Mouse (Mus musculus) kidney, embryonic 16.5 days (tissue): ENCODE measurements around the gene Dok7. TPM values are rescaled to one million over a fixed set of nuclear protein-coding genes. Genes with fewer than 3 reads are reported as not detected.

Experiments
- ATAC-seq: fragments of 200-750 bp; cut with Nextera tagmentation; 2 replicates; pipeline ENCODE4 v1.8.0; 2017; ENCODE audit warnings: moderate TSS enrichment; ENCODE audit not compliant: low FRiP score, low TSS enrichment
- H3K27ac ChIP-seq: fragments of 300-500 bp; sonication (generic); 2 replicates; pipeline ENCODE4 v1.5.1; 2014; ENCODE audit warnings: low read length
- H3K27me3 ChIP-seq: fragments of 300-500 bp; sonication (generic); 2 replicates; pipeline ENCODE4 v1.6.1; 2014; ENCODE audit warnings: low read length, control low read depth, mixed read lengths; ENCODE audit not compliant: insufficient read depth
- H3K36me3 ChIP-seq: fragments of 300-500 bp; sonication (generic); 2 replicates; pipeline ENCODE4 v1.6.1; 2014; ENCODE audit warnings: low read length, control low read depth, mixed read lengths; ENCODE audit not compliant: insufficient read depth
- H3K4me1 ChIP-seq: fragments of 300-500 bp; sonication (generic); 2 replicates; pipeline ENCODE4 v1.6.1; 2014; ENCODE audit warnings: low read length, control low read depth, mixed read lengths; ENCODE audit not compliant: insufficient read depth
- H3K4me2 ChIP-seq: fragments of 300-500 bp; sonication (generic); replicated peaks from 2 replicates; pipeline ENCODE4 v1.6.1; 2014; ENCODE audit warnings: low read depth, low read length
- H3K4me3 ChIP-seq: fragments of 300-500 bp; sonication (generic); 2 replicates; pipeline ENCODE4 v1.5.1; 2014; ENCODE audit warnings: mild to moderate bottlenecking, low read length
- H3K9ac ChIP-seq: fragments of 300-500 bp; sonication (generic); replicated peaks from 2 replicates; pipeline ENCODE4 v1.6.1; 2014; ENCODE audit warnings: low read length
- H3K9me3 ChIP-seq: fragments of 300-500 bp; sonication (generic); 2 replicates; pipeline ENCODE4 v1.6.1; 2016; ENCODE audit warnings: low read length, control low read depth
- WGBS: fragments of 180-500 bp; shearing (Covaris S2); extraction: QIAGEN DNeasy Blood & Tissue Kit; methylation state at CpG from one replicate; pipeline ENCODE4 v1.1.7; 2014; 5-methylcytosine and 5-hydroxymethylcytosine counted together
- polyA plus RNA-seq: library from polyadenylated mRNA; unstranded; fragments of >200 nt; fragmentation: Nextera tagmentation; extraction: Ambion mirVana; gene quantifications from 2 replicates; pipeline ENCODE4 v1.2.1, GENCODE M21; 2015

Dok7 gene
- polyA plus RNA-seq, 1 experiment from 2014 or later = 1.3 TPM

DNA sequence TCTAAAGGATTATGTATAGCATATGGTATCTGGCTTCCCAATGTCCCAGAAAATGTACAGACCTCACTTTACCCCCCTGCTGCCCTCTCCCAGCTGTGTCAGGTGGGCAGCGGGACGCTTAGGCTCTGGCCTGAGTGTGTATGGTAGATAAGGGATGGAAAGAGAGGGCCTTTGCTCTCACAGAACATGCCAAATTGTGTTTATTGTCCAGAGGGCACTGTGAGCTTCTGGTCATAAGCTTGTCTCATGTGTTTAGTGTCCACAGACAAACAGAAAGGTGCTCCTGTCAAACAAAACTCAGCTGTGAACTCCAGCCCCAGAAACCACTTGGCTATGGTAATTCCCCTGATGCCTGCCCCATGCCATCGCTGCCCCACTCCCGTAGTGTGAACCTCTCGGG, 26.8 kb upstream of the Dok7 start:
- ATAC-seq = no peak
- no peak overlapping the region for H3K27ac ChIP-seq
- WGBS = 93% methylated on average over 5 of the region's 5 CpGs
- H3K9me3 ChIP-seq = no peaks in the 10 kb centered on the region
- no peaks in the 10 kb centered on the region for H3K4me1 ChIP-seq
- H3K36me3 ChIP-seq = peaks cover 47% of the 10 kb centered on the region
- no peak overlapping the region for H3K4me3 ChIP-seq
- H3K9ac ChIP-seq = no peak overlapping the region
- H3K4me2 ChIP-seq = no peak overlapping the region
- H3K27me3 ChIP-seq = no peaks in the 10 kb centered on the region

DNA sequence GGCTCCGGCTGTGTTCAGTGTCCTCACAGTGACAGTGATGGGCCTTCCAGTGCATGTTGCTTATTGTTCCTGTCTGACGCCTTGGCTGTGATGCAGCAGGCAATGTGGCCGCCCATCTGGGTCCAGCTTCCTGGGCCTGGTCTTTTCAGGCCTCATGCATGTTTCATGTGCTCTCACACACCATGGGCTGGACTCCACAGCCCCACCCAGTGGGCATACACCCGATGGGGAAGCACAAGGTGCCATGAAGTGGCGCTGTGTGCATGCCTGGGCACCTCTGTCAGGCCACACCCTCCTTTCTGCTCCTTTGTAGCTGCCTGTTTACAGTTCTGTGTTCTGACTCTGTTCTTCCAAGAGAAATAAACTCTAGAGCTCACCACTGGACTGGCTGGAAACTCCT, 23.5 kb upstream of the Dok7 start:
- no peak overlapping the region for H3K27ac ChIP-seq
- no peak overlapping the region for H3K9ac ChIP-seq
- WGBS = 73% methylated on average over 5 of the region's 5 CpGs
- peaks cover 28% of the 10 kb centered on the region for H3K36me3 ChIP-seq
- ATAC-seq = no peak
- H3K4me1 ChIP-seq = no peaks in the 10 kb centered on the region
- H3K4me3 ChIP-seq = no peak overlapping the region
- no peaks in the 10 kb centered on the region for H3K9me3 ChIP-seq
- no peak overlapping the region for H3K4me2 ChIP-seq
- H3K27me3 ChIP-seq = no peaks in the 10 kb centered on the region

DNA sequence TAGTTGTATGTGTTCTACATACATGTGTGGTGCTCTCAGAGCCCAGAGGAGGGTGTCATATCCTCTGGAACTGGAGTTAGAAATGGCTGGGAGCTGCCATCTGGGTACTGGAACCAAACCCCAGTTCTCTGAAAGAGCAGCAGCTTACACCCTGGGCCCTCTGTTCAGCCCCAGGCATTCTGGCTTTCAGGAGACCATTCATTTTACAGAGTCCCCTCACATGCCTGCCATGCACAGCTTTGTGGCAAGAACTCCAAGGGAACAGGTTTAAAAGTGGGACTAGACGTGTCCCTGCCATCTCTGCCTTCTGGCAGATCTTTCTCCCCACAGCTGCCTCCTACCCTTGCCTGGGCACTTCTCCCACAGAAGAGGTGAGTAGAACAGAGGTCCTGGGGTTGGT, 22.9 kb upstream of the Dok7 start:
- Histone ChIP-seq H3K9me3 (no peaks in the 10 kb centered on the region), H3K27me3 (no peaks in the 10 kb centered on the region), H3K4me2 (no peak overlapping the region), H3K4me1 (no peaks in the 10 kb centered on the region), H3K4me3 (no peak overlapping the region), H3K27ac (no peak overlapping the region), H3K36me3 (peaks cover 23% of the 10 kb centered on the region), H3K9ac (no peak overlapping the region)
- WGBS = 88% methylated on average over 1 of the region's 1 CpGs
- ATAC-seq = no peak

DNA sequence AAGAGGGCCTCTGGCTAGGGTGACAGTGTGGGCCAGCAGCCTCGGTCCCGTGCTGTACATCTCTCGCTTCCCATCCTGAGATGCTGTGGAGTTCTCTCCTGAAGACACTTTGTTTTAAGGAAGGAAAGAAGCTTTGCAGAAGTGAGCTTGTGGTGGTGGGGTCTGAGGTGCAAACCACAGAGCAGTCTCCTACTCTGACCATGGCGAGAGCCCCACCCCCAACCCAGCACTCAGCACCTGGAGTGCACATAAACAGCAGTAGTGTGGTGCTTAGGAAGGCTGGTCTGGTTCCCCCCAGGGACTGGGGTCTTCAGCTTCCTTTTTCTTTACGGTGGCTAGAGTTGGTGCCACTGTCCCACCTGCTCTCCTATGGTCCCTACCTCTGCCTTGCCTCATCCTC, 21.4 kb upstream of the Dok7 start:
- Histone ChIP-seq H3K27ac (no peak overlapping the region), H3K27me3 (no peaks in the 10 kb centered on the region), H3K36me3 (peaks cover 9% of the 10 kb centered on the region), H3K4me3 (no peak overlapping the region), H3K4me2 (no peak overlapping the region), H3K9me3 (no peaks in the 10 kb centered on the region), H3K9ac (no peak overlapping the region), H3K4me1 (no peaks in the 10 kb centered on the region)
- ATAC-seq = no peak
- 89% methylated on average over 5 of the region's 5 CpGs for WGBS

DNA sequence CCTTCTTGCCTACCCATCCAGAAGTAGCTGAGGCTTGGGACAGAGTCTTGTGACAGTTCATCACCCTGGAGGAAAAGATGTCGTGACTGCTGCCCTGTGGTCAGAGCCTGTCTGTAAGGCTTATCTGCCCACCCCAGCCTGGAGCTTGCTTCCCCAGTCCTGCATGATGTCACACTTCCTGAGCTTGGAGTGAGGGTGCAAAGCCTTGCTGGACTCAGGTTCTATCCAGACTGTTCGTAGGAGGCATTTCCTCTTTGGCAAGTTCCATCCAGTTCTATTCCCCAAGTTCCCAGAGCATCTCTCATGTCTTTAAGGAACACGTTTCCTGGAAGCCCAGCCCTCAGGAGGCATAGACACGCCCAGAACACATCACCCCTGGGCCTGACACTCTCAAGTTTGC, 20.8 kb upstream of the Dok7 start:
- no peak for ATAC-seq

DNA sequence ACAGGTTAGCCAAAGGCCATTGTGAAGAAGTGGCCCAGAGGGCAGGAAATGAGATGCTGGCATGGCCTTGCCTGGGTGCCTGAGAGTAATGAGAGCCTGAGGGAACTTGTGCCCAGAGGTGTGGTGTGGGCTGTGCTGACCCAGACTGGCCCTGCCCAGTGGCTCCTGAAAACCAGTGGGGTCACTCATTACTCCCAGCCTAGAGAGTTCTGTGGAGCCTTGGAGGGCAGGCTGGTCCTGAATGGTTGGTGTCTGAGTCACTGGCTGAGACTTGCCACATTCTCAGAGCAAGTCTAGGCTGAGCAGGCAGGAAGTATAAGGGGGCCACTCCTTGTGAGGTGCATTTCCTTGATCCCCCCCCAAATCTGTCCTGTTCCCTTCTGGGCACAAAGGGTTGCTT, 19.1 kb upstream of the Dok7 start:
- Histone ChIP-seq H3K4me3 (no peak overlapping the region), H3K27me3 (no peaks in the 10 kb centered on the region), H3K9me3 (no peaks in the 10 kb centered on the region), H3K36me3 (0 out of 2 replicates have a peak, but pooled peaks cover 2% of the 10 kb centered on the region), H3K4me2 (no peak overlapping the region), H3K27ac (no peak overlapping the region), H3K4me1 (0 out of 2 replicates have a peak, but pooled peaks cover 11% of the 10 kb centered on the region), H3K9ac (no peak overlapping the region)
- no peak for ATAC-seq

More for the DNA sequence above, 20.8 kb upstream of the Dok7 start:
- Histone ChIP-seq H3K4me1 (0 out of 2 replicates have a peak, but pooled peaks cover 2% of the 10 kb centered on the region), H3K4me2 (no peak overlapping the region), H3K36me3 (peaks cover 8% of the 10 kb centered on the region; the same call in 1 of the 2 replicates), H3K9ac (no peak overlapping the region), H3K27ac (no peak overlapping the region), H3K27me3 (no peaks in the 10 kb centered on the region), H3K9me3 (no peaks in the 10 kb centered on the region), H3K4me3 (no peak overlapping the region)
- 63% methylated on average over 4 of the region's 4 CpGs for WGBS

DNA sequence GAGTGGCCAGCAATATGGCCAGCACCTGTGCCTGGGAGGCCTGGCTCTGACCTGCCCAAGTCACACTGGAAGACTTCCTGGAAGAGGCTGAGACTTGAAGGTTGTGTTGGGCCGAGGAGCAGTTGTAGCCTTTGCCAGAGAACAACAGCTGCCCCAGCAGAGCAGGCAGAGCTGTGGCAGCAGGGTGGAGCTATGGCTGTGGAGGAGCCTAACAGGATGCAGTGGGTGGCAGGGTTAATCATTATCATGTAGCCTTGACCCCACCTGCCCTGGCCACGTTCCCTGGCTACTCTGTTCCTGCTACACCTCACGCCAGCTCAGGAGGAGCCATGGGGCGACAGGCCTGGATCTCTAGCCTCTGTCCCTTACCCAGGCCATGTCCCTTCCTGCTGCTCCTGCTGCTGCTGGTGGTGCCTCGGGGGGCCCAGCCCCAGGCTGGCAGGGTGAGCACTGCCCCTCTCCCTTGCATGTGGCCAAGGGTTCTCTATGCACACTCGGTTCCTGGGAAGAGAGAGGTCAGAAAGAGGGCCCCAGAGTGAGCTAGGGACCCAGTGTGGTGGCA, 15.2 kb upstream of the Dok7 start, which contains the start of gene Hgfac:
Gene Hgfac (plus strand): TSS at position 242 of the 562 bp plus-strand sequence.
- Histone ChIP-seq H3K4me2 (no peak within 1 kb of the TSS), H3K27ac (peak within 1 kb of the TSS; percentile 37; the same call in 1 of the 2 replicates), H3K36me3 (no peaks in the 10 kb centered on the region), H3K9me3 (no peaks in the 10 kb centered on the region), H3K4me3 (no peak within 1 kb of the TSS), H3K9ac (no peak within 1 kb of the TSS), H3K4me1 (0 out of 2 replicates have a peak, but pooled peaks cover 14% of the 10 kb centered on the region), H3K27me3 (no peaks in the 10 kb centered on the region)
- peak; percentile 69 for ATAC-seq
- WGBS = 26% methylated on average over 6 of the region's 6 CpGs

DNA sequence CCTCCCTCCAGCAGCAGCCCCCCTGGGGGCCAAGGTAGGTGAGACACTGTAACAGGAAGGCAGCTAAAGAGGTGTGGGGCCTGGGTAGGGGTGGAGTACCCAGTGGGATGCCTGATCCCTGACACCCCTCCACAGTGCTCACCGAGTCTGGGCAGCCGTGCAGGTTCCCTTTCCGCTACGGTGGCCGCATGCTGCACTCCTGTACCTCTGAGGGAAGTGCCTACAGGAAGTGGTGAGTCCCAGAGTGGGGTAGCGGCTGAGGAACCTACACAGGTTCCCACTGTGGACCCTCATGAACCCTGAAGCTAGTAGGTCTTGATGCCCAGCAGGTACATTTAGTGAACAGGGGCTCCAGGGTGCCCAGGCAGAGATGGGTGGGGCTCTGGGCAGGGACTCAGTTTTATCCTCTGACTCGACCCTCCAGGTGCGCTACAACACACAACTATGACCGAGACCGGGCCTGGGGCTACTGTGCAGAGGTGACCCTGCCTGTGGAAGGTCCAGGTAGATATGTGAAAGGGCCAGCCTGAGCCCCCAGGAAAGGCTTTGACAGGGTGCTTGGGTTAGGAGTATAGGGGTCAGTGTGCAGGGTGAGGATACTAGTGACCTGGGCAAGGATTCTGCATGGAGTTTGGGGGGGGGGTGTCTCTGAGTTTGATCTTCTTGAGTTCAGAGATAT, 14.0 kb upstream of the Dok7 start:
- H3K9me3 ChIP-seq = no peaks in the 10 kb centered on the region
- no peak overlapping the region for H3K27ac ChIP-seq
- H3K9ac ChIP-seq = no peak overlapping the region
- WGBS = 53% methylated on average over 10 of the region's 10 CpGs
- no peak overlapping the region for H3K4me3 ChIP-seq
- H3K4me1 ChIP-seq = 0 out of 2 replicates have a peak, but pooled peaks cover 14% of the 10 kb centered on the region
- no peaks in the 10 kb centered on the region for H3K27me3 ChIP-seq
- H3K4me2 ChIP-seq = no peak overlapping the region
- no peaks in the 10 kb centered on the region for H3K36me3 ChIP-seq
- ATAC-seq = peak; percentile 12; the same call in 1 of the 2 replicates

DNA sequence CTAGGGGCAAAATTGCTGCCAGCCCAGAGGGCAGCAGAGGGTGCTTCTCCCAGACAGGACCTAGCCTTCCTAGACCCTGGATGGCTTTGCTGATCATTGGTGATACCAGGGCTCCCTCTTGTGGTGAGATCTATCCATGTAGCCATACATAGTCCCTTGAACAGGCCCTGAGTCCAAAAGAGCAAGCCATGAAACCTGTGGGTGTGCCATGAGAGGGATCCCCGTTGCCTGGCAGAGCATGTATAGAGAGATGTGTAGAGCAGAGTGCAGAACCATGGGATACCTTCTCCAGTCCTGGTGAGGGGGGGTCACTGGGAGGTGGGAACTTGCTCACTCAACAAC, 13.5 kb upstream of the Dok7 start:
- Histone ChIP-seq H3K9me3 (no peaks in the 10 kb centered on the region), H3K4me2 (no peak overlapping the region), H3K36me3 (no peaks in the 10 kb centered on the region), H3K4me1 (0 out of 2 replicates have a peak, but pooled peaks cover 14% of the 10 kb centered on the region), H3K9ac (no peak overlapping the region), H3K27ac (no peak overlapping the region), H3K4me3 (no peak overlapping the region), H3K27me3 (no peaks in the 10 kb centered on the region)
- WGBS = 16% methylated on average over 1 of the region's 1 CpGs
- peak; percentile 73 for ATAC-seq

DNA sequence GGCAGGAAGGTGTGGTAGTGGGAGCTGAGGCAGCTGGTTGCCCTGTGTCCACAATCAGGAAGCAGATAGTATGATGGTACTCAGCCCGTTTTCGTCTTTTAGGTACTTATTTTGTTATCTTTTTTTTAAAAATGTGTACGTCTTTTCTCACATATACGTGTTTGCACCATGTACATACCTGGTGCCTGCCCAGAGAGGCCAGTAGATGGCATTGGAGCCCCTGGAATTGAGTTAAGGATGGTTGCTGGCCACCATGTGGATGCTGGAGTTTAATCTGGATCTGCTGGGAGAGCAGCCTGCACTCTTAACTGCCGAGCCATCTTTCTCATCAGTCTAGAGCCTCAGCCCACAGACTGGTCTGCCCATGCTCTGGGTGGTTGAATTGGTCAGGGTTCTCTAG, 6.0 kb upstream of the Dok7 start:
- 76% methylated on average over 5 of the region's 5 CpGs for WGBS
- Histone ChIP-seq H3K27ac (no peak overlapping the region), H3K9me3 (no peaks in the 10 kb centered on the region; the same call in 1 of the 2 replicates), H3K27me3 (no peaks in the 10 kb centered on the region), H3K4me3 (no peak overlapping the region), H3K36me3 (no peaks in the 10 kb centered on the region), H3K9ac (no peak overlapping the region), H3K4me1 (no peaks in the 10 kb centered on the region), H3K4me2 (no peak overlapping the region)
- ATAC-seq = no peak
